19 mouse cellular contexts compared by ENCODE assay signal in genomic region chr9:55089226-55089625, GRCm38 (mm10). TPM values are rescaled to one million over a fixed set of nuclear protein-coding genes. Genes with fewer than 3 reads are reported as not detected.
"Had no signal": no experiment of that assay in that cellular context is flagged by ENCODE, and none has a peak within 500 bp of the region (broad histone marks: within the 10 kb centered on the region; RNA-seq: fewer than 3 reads in every experiment).

No protein-coding gene starts in this region.

- H3K9ac ChIP-seq: lung, embryonic 14.5 days; midbrain, embryonic 12.5 days; neural tube, embryonic 13.5 days; neural tube, embryonic 15.5 days had no signal

- H3K27me3 ChIP-seq: midbrain, embryonic 12.5 days; neural tube, embryonic 13.5 days; neural tube, embryonic 15.5 days had no signal

- H3K4me3 ChIP-seq: midbrain, embryonic 12.5 days; myocyte; neural tube, embryonic 13.5 days; neural tube, embryonic 15.5 days had no signal

- H3K9me3 ChIP-seq: midbrain, embryonic 12.5 days; neural tube, embryonic 13.5 days; neural tube, embryonic 15.5 days had no signal

- DNase-seq: lung, adult 18-20 months; lung, embryonic 14.5 days; lung, postnatal 10 days; lung, postnatal 4 days; midbrain, embryonic 14.5 days; retina, postnatal 1 day; right cerebral cortex, adult 18-20 months; right cerebral cortex, postnatal 25 days; right cerebral cortex, postnatal 4 days; spleen, adult 18-20 months; thymus, adult 18-20 months; thymus, postnatal 14 days; thymus, postnatal 36 days had no signal

- H3K4me1 ChIP-seq: neural tube, embryonic 15.5 days had no signal

- H3K4me2 ChIP-seq: lung, embryonic 14.5 days; midbrain, embryonic 12.5 days; neural tube, embryonic 13.5 days; neural tube, embryonic 15.5 days had no signal

- H3K27ac ChIP-seq: midbrain, embryonic 12.5 days; neural tube, embryonic 15.5 days had no signal

- H3K36me3 ChIP-seq: midbrain, embryonic 12.5 days; neural tube, embryonic 13.5 days; neural tube, embryonic 15.5 days had no signal

- ATAC-seq: midbrain, embryonic 16.5 days had no signal

RNA-seq across cellular contexts. Expression of gene Chrnb4, which starts 40.6 kb away (rescaled TPM):
- total RNA-seq: megakaryocyte-erythroid progenitor cell, adult 5-6 weeks had no signal
